Mouse (Mus musculus) embryonic facial prominence, embryonic 10.5 days (tissue): ENCODE results near the gene Calhm5. TPM values are rescaled to one million over a fixed set of nuclear protein-coding genes. Genes with fewer than 3 reads are reported as not detected.

ENCODE experiments used
- DNase-seq: peaks from one replicate; pipeline ENCODE4 v3.0.0-alpha.2; 2017; ENCODE audit warnings: low spot score
- H3K27ac ChIP-seq: fragments of 300-500 bp; sonication (generic); replicated peaks from 2 replicates; pipeline ENCODE4 v1.5.1; 2016; ENCODE audit warnings: mild to moderate bottlenecking
- H3K27me3 ChIP-seq: fragments of 300-500 bp; sonication (generic); replicated peaks from 2 replicates; pipeline ENCODE4 v1.6.1; 2016; ENCODE audit warnings: low read depth, mild to moderate bottlenecking; ENCODE audit not compliant: poor library complexity, severe bottlenecking
- H3K36me3 ChIP-seq: fragments of 300-500 bp; sonication (generic); replicated peaks from 2 replicates; pipeline ENCODE4 v1.6.1; 2016; ENCODE audit warnings: mild to moderate bottlenecking, moderate library complexity
- H3K4me1 ChIP-seq: fragments of 300-500 bp; sonication (generic); 2 replicates; pipeline ENCODE4 v1.6.1; 2016
- H3K4me3 ChIP-seq: fragments of 300-500 bp; sonication (generic); 2 replicates; pipeline ENCODE4 v1.5.1; 2016; ENCODE audit warnings: mild to moderate bottlenecking, moderate library complexity
- H3K9me3 ChIP-seq: fragments of 300-500 bp; sonication (generic); 2 replicates; pipeline ENCODE4 v1.6.1; 2016; ENCODE audit warnings: mild to moderate bottlenecking
- WGBS: fragments of 180-500 bp; shearing (Covaris S2); methylation state at CpG from one replicate; pipeline ENCODE4 v1.1.7; 2016; 5-methylcytosine and 5-hydroxymethylcytosine counted together
- polyA plus RNA-seq: library from polyadenylated mRNA; unstranded; fragments of >200 nt; fragmentation: Nextera tagmentation; extraction: Ambion mirVana; gene quantifications from 2 replicates; pipeline ENCODE4 v1.2.1, GENCODE M21; 2016

Calhm5 gene
- polyA plus RNA-seq: 0.11 and 0.12 TPM in 2 replicates

GRCm38 (mm10) chr10:34096418-34096883, at the start of gene Calhm5:
Gene Calhm5, minus strand, starts transcription at chr10:34096519.
- peaks cover 12% of the 10 kb centered on the region for H3K4me1 ChIP-seq
- no peaks in the 10 kb centered on the region for H3K9me3 ChIP-seq
- 31% methylated on average over 9 of the region's 9 CpGs for WGBS
- peak within 1 kb of the TSS; percentile 32 for H3K4me3 ChIP-seq
- no peaks in the 10 kb centered on the region for H3K36me3 ChIP-seq
- no peaks in the 10 kb centered on the region for H3K27me3 ChIP-seq
- peak within 1 kb of the TSS; percentile 25; the same call in 1 of the 2 replicates for H3K27ac ChIP-seq
- DNase-seq: peak; percentile 30

DNA sequence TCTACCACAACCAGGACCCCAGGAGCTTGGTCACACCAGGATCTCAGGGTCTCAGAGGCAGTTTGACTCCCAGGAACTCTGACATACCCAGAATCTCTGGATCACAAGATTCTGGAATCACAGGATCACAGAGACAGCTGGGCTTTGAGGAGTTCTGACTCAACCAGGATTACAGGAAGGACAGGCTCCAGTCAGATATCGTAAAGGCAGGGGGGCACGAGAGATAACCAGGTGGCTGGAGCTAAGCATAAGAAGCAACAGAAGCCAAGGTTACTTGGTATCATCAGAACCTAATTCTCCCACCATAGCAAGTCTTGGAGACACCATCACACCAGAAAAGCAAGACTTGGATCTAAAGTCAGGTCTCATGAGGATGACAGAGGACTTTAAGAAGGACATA, 45.4 kb upstream of the Calhm5 start:
- 95% methylated on average over 2 of the region's 2 CpGs for WGBS
- no peaks in the 10 kb centered on the region for H3K27me3 ChIP-seq
- no peaks in the 10 kb centered on the region; the same call in 1 of the 2 replicates for H3K9me3 ChIP-seq
- H3K36me3 ChIP-seq: no peaks in the 10 kb centered on the region
- DNase-seq: no peak
- no peak overlapping the region for H3K27ac ChIP-seq
- H3K4me3 ChIP-seq: no peak overlapping the region
- H3K4me1 ChIP-seq: peaks cover 2% of the 10 kb centered on the region

DNA sequence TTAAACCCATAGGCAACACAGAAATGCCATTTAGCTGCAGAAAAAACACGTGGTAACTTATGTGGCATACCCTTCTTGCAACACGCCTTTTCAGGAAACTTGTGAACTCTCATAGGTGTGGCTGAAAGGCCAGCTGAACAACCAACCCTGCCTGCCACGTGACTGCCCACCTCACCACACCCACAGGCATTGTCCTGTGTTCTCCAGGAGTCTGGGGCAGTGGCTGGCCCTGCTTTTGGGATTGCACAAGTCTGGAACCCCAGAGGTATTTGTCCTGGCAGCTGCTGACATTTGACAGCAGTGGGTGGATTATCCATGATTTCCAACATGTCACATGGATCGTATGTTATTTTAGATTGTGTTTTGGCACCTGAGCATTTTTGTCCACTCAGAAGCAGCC, 43.4 kb upstream of the Calhm5 start:
- Histone ChIP-seq H3K36me3 (no peaks in the 10 kb centered on the region), H3K27me3 (no peaks in the 10 kb centered on the region), H3K4me3 (no peak overlapping the region), H3K9me3 (no peaks in the 10 kb centered on the region; the same call in 1 of the 2 replicates), H3K4me1 (peaks cover 8% of the 10 kb centered on the region), H3K27ac (no peak overlapping the region)
- WGBS: 72% methylated on average over 4 of the region's 4 CpGs
- no peak for DNase-seq

DNA sequence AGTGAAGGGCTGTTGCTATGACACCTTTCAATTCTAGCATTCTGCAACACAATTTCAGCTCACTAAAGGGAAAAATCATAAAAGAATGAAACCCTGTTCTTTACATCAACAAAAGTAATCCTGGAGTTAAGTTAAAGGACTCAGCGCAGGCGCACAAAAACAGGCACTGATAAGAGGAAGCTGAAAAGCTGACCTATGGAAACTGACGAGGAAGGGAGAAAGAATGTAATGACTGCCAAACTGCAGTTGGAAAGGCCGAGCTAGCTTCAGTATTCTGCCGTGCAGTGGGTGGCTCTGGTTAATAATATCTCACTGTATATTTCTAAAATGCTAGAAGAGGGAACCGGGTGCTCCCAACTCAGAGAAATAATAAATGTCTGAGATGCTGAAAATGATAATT, 41.7 kb upstream of the Calhm5 start:
- Histone ChIP-seq H3K27me3 (no peaks in the 10 kb centered on the region), H3K4me1 (peaks cover 8% of the 10 kb centered on the region), H3K4me3 (no peak overlapping the region), H3K9me3 (no peaks in the 10 kb centered on the region), H3K36me3 (no peaks in the 10 kb centered on the region), H3K27ac (no peak overlapping the region)
- DNase-seq: no peak
- WGBS: 75% methylated on average over 6 of the region's 6 CpGs

DNA sequence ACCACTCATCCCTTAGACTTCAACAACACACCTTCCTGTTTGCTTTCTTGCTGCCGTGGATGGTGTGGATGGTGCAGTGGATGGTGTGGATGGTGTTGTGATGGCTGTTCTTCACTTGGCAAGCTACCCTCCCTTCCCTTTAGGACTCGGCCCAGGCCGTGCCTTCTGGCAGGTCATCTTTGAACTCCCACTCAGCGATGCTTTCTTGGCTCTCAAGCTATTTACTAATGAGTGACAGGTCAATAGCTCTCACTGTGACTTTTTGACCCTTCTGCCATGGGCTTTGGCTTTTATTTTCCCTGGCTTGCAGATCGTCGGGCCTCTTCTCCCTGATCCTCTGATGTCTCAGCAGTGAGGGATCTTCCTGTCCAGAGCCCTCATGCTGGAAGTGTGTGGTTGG, 40.1 kb upstream of the Calhm5 start:
- Histone ChIP-seq H3K4me1 (peaks cover 8% of the 10 kb centered on the region), H3K36me3 (no peaks in the 10 kb centered on the region), H3K4me3 (no peak overlapping the region), H3K9me3 (no peaks in the 10 kb centered on the region), H3K27me3 (no peaks in the 10 kb centered on the region), H3K27ac (no peak overlapping the region)
- DNase-seq: no peak
- WGBS: 27% methylated on average over 6 of the region's 6 CpGs

DNA sequence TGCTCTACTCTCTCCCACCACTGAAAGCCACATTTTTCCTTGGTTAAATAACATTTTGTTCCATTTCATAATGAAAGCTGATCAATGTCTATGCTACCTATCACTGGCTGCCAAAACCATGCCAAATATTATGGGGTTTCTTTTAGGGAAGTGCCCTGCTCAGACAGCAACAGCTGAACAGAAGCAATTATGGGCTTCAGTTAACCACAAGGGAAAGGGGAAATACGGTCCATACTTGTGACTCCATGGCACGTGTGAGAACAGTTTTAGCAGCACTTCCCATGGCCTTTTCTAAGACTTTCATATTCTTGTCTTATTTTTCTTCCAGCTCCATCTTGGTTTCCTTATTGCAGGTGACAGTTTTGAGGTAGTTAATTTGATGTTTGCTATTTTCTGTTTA, 35.0 kb upstream of the Calhm5 start:
- Histone ChIP-seq H3K9me3 (no peaks in the 10 kb centered on the region), H3K27ac (no peak overlapping the region), H3K4me1 (peaks cover 12% of the 10 kb centered on the region), H3K27me3 (peaks cover 18% of the 10 kb centered on the region; the same call in 1 of the 2 replicates), H3K4me3 (no peak overlapping the region), H3K36me3 (no peaks in the 10 kb centered on the region)
- 74% methylated on average over 2 of the region's 2 CpGs for WGBS
- DNase-seq: no peak

DNA sequence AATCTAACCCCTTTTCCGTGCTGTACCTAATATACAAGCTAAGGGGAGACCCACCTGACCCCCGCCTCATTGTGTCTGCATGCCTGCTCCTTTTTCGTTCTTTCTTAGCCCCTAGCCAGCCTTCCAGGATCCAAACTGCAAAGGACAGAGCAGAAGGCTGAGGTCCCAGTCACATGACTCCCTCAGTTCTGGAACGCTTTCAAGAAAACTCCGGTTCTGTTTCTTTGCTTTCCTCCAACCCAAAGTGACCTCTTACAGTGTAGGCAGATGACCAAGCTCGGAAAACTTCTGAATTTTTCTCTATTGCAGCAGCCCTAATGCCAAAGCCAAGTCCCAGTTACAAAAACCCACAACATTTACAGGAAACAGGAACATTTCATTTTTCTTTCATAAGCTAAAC, 32.1 kb upstream of the Calhm5 start:
- Histone ChIP-seq H3K4me3 (no peak overlapping the region), H3K9me3 (0 out of 2 replicates have a peak, but pooled peaks cover 4% of the 10 kb centered on the region), H3K4me1 (peaks cover 9% of the 10 kb centered on the region; the same call in 1 of the 2 replicates), H3K36me3 (no peaks in the 10 kb centered on the region), H3K27ac (no peak overlapping the region), H3K27me3 (peaks cover 18% of the 10 kb centered on the region; the same call in 1 of the 2 replicates)
- DNase-seq: no peak
- 91% methylated on average over 6 of the region's 6 CpGs for WGBS

DNA sequence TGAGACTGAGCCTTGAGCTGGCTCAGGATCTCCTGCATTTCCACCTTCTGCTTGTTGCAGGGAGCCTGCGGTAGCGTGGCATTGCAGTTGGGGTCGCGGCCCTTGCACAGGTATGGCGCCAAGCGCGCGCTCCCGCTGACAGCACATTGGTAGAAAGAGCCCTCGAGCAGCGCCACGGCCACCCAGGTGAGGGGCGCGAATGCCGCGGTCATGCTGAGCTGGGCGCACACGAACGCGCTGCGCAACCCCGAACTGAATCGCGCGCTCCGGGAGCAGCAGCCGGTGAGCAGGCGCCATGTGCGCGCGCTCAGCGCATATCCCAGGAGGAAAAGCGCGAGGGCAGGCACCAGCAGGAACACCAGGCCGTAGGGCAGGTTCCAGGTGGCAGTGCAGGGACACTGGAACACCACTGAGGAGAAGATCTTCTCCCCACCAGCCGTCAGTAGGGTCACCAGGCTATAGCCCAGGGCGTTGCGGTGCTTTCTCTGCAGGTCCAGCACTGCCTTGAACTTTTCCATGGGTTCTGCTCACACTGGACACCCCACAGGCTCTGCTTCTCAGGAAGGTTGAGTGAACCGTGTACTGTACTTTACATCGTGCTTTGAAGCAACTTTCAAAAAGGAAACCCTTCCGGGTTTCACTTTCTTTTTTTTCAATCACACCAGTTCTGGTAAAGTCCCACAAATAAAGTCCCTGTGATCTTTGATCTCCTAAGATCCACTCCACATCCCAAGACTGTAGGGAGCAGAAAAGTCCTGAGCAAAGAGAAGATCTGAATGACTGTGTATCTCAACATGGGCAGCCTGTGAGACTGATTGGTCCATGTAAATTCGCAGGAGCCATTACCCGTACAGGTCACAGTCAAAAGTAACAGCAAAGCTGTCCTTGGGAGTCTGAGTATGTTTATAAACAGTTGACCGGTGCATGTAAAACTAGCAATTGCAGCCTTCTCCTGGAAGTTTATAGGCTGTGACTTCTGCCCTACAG, 31.4 kb upstream of the Calhm5 start, which contains the start of gene Calhm6:
TSS of gene Calhm6 (minus strand) at position 593 of the 987 bp plus-strand sequence.
- H3K36me3 ChIP-seq: no peaks in the 10 kb centered on the region
- peak; percentile 71 for DNase-seq
- peaks cover 18% of the 10 kb centered on the region; the same call in 1 of the 2 replicates for H3K27me3 ChIP-seq
- peak within 1 kb of the TSS; percentile 70 for H3K4me3 ChIP-seq
- H3K4me1 ChIP-seq: peaks cover 9% of the 10 kb centered on the region; the same call in 1 of the 2 replicates
- H3K9me3 ChIP-seq: 0 out of 2 replicates have a peak, but pooled peaks cover 4% of the 10 kb centered on the region
- H3K27ac ChIP-seq: peak within 1 kb of the TSS; percentile 73
- WGBS: 18% methylated on average over 44 of the region's 44 CpGs

DNA sequence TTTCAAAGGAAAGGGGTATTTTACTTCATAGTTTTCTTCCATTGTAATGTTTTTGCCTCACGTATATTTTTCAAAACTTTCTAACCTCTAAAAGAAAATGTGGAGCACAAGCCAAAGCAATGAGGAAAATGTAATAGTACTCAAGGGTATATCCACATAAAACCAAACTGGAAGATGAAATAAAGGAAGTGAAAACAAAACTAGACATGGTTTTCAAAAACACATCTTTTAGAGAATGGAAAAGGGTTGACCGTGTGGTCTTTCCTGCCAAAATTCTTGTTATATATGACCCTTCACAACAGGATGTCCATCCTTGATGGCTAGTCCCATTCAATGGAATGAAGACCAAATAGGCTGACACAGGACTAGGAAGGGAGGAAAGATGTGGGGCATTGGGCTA, 22.1 kb upstream of the Calhm5 start:
- Histone ChIP-seq H3K4me3 (no peak overlapping the region), H3K36me3 (no peaks in the 10 kb centered on the region), H3K9me3 (no peaks in the 10 kb centered on the region), H3K27me3 (no peaks in the 10 kb centered on the region), H3K27ac (no peak overlapping the region), H3K4me1 (no peaks in the 10 kb centered on the region)
- 97% methylated on average over 2 of the region's 2 CpGs for WGBS
- DNase-seq: no peak

GRCm38 (mm10) chr10:34117770-34118169, 21.5 kb upstream of the Calhm5 start:
- DNase-seq: no peak
- Histone ChIP-seq H3K4me1 (no peaks in the 10 kb centered on the region), H3K9me3 (no peaks in the 10 kb centered on the region), H3K36me3 (no peaks in the 10 kb centered on the region), H3K27ac (no peak overlapping the region), H3K27me3 (no peaks in the 10 kb centered on the region), H3K4me3 (no peak overlapping the region)

DNA sequence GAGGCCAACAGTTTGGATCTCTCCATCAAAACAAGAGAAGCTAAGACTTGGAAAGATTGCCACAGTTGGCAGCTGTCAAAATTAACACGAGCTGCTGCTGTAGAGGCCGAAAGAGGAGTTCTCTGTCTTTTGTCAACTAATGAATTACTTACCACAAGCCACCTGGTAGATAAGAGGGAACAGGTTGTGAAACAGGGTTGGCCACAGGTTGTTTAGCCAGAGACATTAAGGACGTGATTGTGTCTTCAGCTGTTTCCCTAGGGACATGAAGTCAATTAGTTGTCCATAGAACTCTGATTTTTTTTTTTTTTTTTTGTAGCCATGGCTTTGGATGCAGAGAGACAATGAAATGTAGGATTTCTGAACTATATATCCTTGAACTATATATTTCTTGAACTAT, 20.8 kb upstream of the Calhm5 start:
- Histone ChIP-seq H3K36me3 (no peaks in the 10 kb centered on the region), H3K4me1 (peaks cover 5% of the 10 kb centered on the region), H3K27ac (no peak overlapping the region), H3K27me3 (no peaks in the 10 kb centered on the region), H3K9me3 (no peaks in the 10 kb centered on the region), H3K4me3 (no peak overlapping the region)
- WGBS: 63% methylated on average over 3 of the region's 3 CpGs
- DNase-seq: no peak

GRCm38 (mm10) chr10:34111964-34112738, 15.8 kb upstream of the Calhm5 start:
- 52% methylated on average over 4 of the region's 4 CpGs for WGBS
- no peaks in the 10 kb centered on the region for H3K27me3 ChIP-seq
- DNase-seq: peak; percentile 14

More at GRCm38 (mm10) chr10:34111964-34112738, 15.8 kb upstream of the Calhm5 start:
- peak overlapping the region; percentile 62 for H3K27ac ChIP-seq
- no peak overlapping the region for H3K4me3 ChIP-seq
- H3K4me1 ChIP-seq: peaks cover 10% of the 10 kb centered on the region
- H3K9me3 ChIP-seq: no peaks in the 10 kb centered on the region
- no peaks in the 10 kb centered on the region for H3K36me3 ChIP-seq
